Mouse (Mus musculus) heart, embryonic 14.5 days (tissue): ENCODE results near the gene Gm17606. TPM values are rescaled to one million over a fixed set of nuclear protein-coding genes. Genes with fewer than 3 reads are reported as not detected.

Experiments used
- ATAC-seq: fragments of 200-750 bp; cut with Nextera tagmentation; 2 replicates; pipeline ENCODE4 v1.8.0; 2017; ENCODE audit warnings: low read depth, moderate TSS enrichment; ENCODE audit not compliant: insufficient number of reproducible peaks, insufficient read depth, low FRiP score
- H3K27ac ChIP-seq, 2 experiments: fragments of 200-500 bp in 1 of 2; fragments of 300-500 bp in 1 of 2; sonication (generic) in 1 of 2; replicated peaks in 1 of 2; 2 replicates each; pipeline ENCODE4 v1.5.1; 2012 to 2014; ENCODE audit warnings: low read depth in 2 of 2, low read length in 2 of 2, control low read depth in 1 of 2, mild to moderate bottlenecking in 1 of 2, mixed read lengths in 1 of 2; ENCODE audit not compliant: control insufficient read depth in 1 of 2, insufficient read depth in 1 of 2
- H3K27me3 ChIP-seq: fragments of 300-500 bp; sonication (generic); 2 replicates; pipeline ENCODE4 v1.6.1; 2014; ENCODE audit warnings: mild to moderate bottlenecking, low read length, control low read depth; ENCODE audit not compliant: control insufficient read depth, insufficient read depth
- H3K36me3 ChIP-seq: fragments of 300-500 bp; sonication (generic); 2 replicates; pipeline ENCODE4 v1.6.1; 2014; ENCODE audit warnings: mild to moderate bottlenecking, control low read depth, low read length, mixed read lengths; ENCODE audit not compliant: control insufficient read depth, insufficient read depth
- H3K4me1 ChIP-seq, 2 experiments: fragments of 200-500 bp in 1 of 2; fragments of 300-500 bp in 1 of 2; sonication (generic) in 1 of 2; 2 replicates each; pipeline ENCODE4 v1.6.1; 2012 to 2014; ENCODE audit warnings: low read length in 2 of 2, control low read depth in 1 of 2, mixed read lengths in 1 of 2; ENCODE audit not compliant: control insufficient read depth in 2 of 2, insufficient read depth in 2 of 2
- H3K4me2 ChIP-seq: fragments of 300-500 bp; sonication (generic); 2 replicates; pipeline ENCODE4 v1.6.1; 2014; ENCODE audit warnings: mild to moderate bottlenecking, low read length
- H3K4me3 ChIP-seq, 2 experiments: fragments of 200-500 bp in 1 of 2; fragments of 300-500 bp in 1 of 2; sonication (generic) in 1 of 2; 2 replicates each; pipeline ENCODE4 v1.5.1; 2012 to 2014; ENCODE audit warnings: low read length in 2 of 2, mild to moderate bottlenecking in 2 of 2, control low read depth in 1 of 2, low read depth in 1 of 2, moderate library complexity in 1 of 2; ENCODE audit not compliant: control insufficient read depth in 1 of 2, insufficient read depth in 1 of 2
- H3K9ac ChIP-seq: fragments of 300-500 bp; sonication (generic); 2 replicates; pipeline ENCODE4 v1.6.1; 2014; ENCODE audit warnings: mild to moderate bottlenecking, low read length
- H3K9me3 ChIP-seq: fragments of 300-500 bp; sonication (generic); 2 replicates; pipeline ENCODE4 v1.6.1; 2016; ENCODE audit warnings: low read length, control low read depth; ENCODE audit not compliant: control insufficient read depth
- WGBS: fragments of 180-500 bp; shearing (Covaris S2); extraction: QIAGEN DNeasy Blood & Tissue Kit; methylation state at CpG from one replicate; pipeline ENCODE4 v1.1.7; 2014; 5-methylcytosine and 5-hydroxymethylcytosine counted together
- polyA plus RNA-seq: library from polyadenylated mRNA; unstranded; fragments of >200 nt; fragmentation: Nextera tagmentation; extraction: Ambion mirVana; gene quantifications from 2 replicates; pipeline ENCODE4 v1.2.1, GENCODE M21; 2014

Gene Gm17606
- polyA plus RNA-seq, 1 experiment from 2014 or later, result not detected

GRCm38 (mm10) chr14:54624976-54625375, 15.8 kb upstream of the Gm17606 start:
- Histone ChIP-seq H3K9ac (no peak overlapping the region), H3K4me1 (no peaks in the 10 kb centered on the region), H3K4me2 (no peak overlapping the region), H3K4me3 (no peak overlapping the region), H3K27me3 (no peaks in the 10 kb centered on the region), H3K9me3 (no peaks in the 10 kb centered on the region), H3K36me3 (no peaks in the 10 kb centered on the region), H3K27ac (no peak overlapping the region)
- WGBS, result 66% methylated on average over 10 of the region's 10 CpGs
- no peak; the same call in 1 of the 2 replicates for ATAC-seq

DNA sequence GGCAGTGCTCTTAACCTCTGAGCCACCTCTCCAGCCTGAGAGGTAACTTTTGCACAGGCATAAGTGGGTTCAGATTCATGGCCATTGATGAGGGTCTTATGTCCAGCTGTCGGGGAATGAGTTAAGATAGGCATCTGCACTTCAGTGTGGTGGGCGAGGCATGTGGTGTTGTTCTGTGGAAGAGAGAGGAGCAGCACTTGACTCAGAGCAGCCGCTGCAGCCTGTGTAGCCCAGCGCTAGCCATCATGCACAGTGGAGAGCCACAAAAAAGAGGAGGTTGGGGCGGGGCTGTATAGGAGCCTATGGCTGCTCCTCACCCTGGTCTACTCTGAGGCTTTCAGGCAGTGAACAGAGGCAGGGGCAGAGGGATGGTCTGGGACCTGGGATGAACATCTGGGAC, 12.6 kb upstream of the Gm17606 start:
- Histone ChIP-seq H3K4me3 (no peak overlapping the region), H3K36me3 (peaks cover 24% of the 10 kb centered on the region), H3K4me1 (no peaks in the 10 kb centered on the region), H3K27ac (no peak overlapping the region), H3K4me2 (no peak overlapping the region), H3K9me3 (no peaks in the 10 kb centered on the region), H3K27me3 (no peaks in the 10 kb centered on the region), H3K9ac (no peak overlapping the region)
- 58% methylated on average over 5 of the region's 5 CpGs for WGBS
- ATAC-seq, result no peak

DNA sequence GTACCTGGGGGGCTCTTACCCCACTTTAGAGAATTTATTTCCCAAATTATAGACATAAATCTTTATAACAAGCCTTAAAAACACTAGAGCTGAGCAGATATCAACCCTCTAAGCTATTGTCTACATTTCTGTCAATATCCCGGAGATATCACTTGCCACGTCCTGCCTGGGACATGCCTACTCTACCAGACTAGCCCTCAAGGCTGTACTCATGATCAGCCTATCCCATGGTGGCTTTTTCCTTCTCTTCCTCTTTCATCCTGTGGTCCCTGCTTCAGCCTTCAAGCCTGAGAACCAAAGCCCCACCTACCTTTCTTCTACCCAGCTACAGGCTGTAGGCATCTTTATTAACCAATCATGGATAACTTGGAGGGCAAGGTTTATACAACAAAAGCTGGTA, 11.0 kb upstream of the Gm17606 start:
- ATAC-seq, result no peak
- no peak overlapping the region for H3K27ac ChIP-seq
- peaks cover 33% of the 10 kb centered on the region for H3K36me3 ChIP-seq
- no peaks in the 10 kb centered on the region for H3K27me3 ChIP-seq
- no peaks in the 10 kb centered on the region for H3K9me3 ChIP-seq
- H3K4me1 ChIP-seq, result no peaks in the 10 kb centered on the region
- WGBS, result 69% methylated on average over 2 of the region's 2 CpGs
- no peak overlapping the region for H3K9ac ChIP-seq
- no peak overlapping the region for H3K4me2 ChIP-seq
- no peak overlapping the region for H3K4me3 ChIP-seq

DNA sequence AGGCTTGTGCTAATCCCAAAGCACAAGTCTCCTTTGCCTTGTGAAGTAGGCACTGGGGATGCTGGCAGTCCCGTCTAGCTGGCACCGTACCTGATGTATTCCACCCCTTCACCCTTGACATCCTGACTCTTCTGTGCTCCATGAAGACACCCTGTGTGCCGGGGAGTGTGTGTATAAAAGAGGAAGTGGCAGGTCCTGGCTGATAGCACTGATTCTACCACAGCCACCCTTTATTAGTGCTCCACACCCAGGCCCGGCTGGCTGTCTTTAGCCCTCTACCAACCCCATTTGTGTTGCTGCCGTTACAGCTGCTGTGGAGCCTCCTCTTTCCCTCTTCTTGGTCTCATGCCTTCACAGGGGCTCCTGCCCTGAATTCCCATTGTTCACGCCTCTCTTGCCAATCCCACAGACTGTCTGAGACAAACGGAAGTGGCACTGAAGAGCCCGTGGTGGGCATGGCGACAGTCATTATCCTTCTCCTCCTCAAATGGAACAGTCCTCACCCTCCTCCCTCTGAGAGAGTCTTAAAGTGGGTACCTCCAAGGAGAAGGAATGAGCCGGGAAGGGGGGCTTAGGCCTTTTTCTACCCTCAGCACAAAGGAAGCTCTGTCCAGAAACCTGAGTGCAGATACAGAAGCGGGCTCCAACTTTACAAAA, 10.0 kb upstream of the Gm17606 start:
- H3K36me3 ChIP-seq, result peaks cover 35% of the 10 kb centered on the region
- H3K4me1 ChIP-seq, result no peaks in the 10 kb centered on the region
- no peaks in the 10 kb centered on the region for H3K9me3 ChIP-seq
- no peak overlapping the region for H3K4me2 ChIP-seq
- H3K27ac ChIP-seq, result no peak overlapping the region
- 78% methylated on average over 11 of the region's 11 CpGs for WGBS
- H3K9ac ChIP-seq, result no peak overlapping the region
- no peak overlapping the region for H3K4me3 ChIP-seq
- no peak for ATAC-seq
- no peaks in the 10 kb centered on the region for H3K27me3 ChIP-seq

- Histone ChIP-seq H3K4me1 (no peaks in the 10 kb centered on the region), H3K27me3 (no peaks in the 10 kb centered on the region), H3K27ac (no peak overlapping the region), H3K4me2 (no peak overlapping the region), H3K36me3 (peaks cover 41% of the 10 kb centered on the region), H3K9me3 (no peaks in the 10 kb centered on the region), H3K4me3 (no peak overlapping the region), H3K9ac (no peak overlapping the region)
- ATAC-seq, result no peak
- 74% methylated on average over 4 of the region's 4 CpGs for WGBS
These were observed 9.5 kb upstream of the Gm17606 start for GRCm38 (mm10) chr14:54631240-54631599.

- H3K4me3 ChIP-seq, result no peak overlapping the region
- 87% methylated on average over 37 of the region's 37 CpGs for WGBS
- H3K9me3 ChIP-seq, result no peaks in the 10 kb centered on the region
- H3K4me2 ChIP-seq, result no peak overlapping the region
- H3K36me3 ChIP-seq, result peaks cover 46% of the 10 kb centered on the region
- H3K27ac ChIP-seq, result no peak overlapping the region
- no peaks in the 10 kb centered on the region for H3K4me1 ChIP-seq
- no peak overlapping the region for H3K9ac ChIP-seq
- ATAC-seq, result no peak
- H3K27me3 ChIP-seq, result no peaks in the 10 kb centered on the region
These were observed 8.5 kb upstream of the Gm17606 start for GRCm38 (mm10) chr14:54632252-54632651.

- Histone ChIP-seq H3K4me2 (no peak overlapping the region), H3K4me1 (no peaks in the 10 kb centered on the region), H3K27ac (no peak overlapping the region), H3K9me3 (no peaks in the 10 kb centered on the region), H3K27me3 (no peaks in the 10 kb centered on the region), H3K9ac (no peak overlapping the region), H3K36me3 (peaks cover 51% of the 10 kb centered on the region), H3K4me3 (no peak overlapping the region)
- WGBS, result 69% methylated on average over 4 of the region's 4 CpGs
- no peak for ATAC-seq
These were observed 6.6 kb upstream of the Gm17606 start for GRCm38 (mm10) chr14:54634182-54634581.

DNA sequence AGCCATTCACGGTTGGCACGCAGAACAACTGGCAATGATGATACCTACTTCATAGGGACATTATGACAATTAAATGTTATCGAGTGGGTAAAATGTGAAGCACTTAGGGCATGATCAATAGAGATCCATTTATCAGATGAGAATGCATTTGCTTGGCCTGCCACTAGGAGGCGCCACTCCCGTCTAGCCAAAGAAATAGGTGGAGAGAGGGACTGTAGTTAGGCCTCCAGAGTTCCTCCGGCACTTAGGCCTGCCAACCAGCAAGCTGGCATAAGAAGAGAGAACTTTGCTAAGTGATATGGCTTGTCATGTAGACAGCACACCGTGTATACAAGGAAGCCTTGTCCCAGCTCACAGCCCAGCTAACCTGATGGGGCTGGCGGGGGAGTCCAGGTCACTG, 3.8 kb upstream of the Gm17606 start:
- WGBS, result 57% methylated on average over 8 of the region's 8 CpGs
- H3K4me2 ChIP-seq, result no peak overlapping the region

More for the DNA sequence above, 3.8 kb upstream of the Gm17606 start:
- H3K9me3 ChIP-seq, result no peaks in the 10 kb centered on the region
- no peak overlapping the region for H3K9ac ChIP-seq
- no peak for ATAC-seq
- H3K36me3 ChIP-seq, result peaks cover 41% of the 10 kb centered on the region
- no peak overlapping the region for H3K27ac ChIP-seq
- H3K4me3 ChIP-seq, result no peak overlapping the region
- H3K27me3 ChIP-seq, result no peaks in the 10 kb centered on the region
- peaks cover 4% of the 10 kb centered on the region in 2 experiments; a peak in 2 of 4 replicates for H3K4me1 ChIP-seq
